Mouse (Mus musculus): ENCODE measurements around the gene Bzw1. TPM values are rescaled to one million over a fixed set of nuclear protein-coding genes. Genes with fewer than 3 reads are reported as not detected.

Gene Bzw1
- total RNA-seq (2014; rRNA removed; ENCODE audit: low replicate concordance): 59.3 and 74.6 TPM in 2 replicates
- 158 and 163 TPM in 2 replicates for polyA plus RNA-seq (2015; fragmentation: Nextera tagmentation; extraction: Ambion mirVana)

DNA sequence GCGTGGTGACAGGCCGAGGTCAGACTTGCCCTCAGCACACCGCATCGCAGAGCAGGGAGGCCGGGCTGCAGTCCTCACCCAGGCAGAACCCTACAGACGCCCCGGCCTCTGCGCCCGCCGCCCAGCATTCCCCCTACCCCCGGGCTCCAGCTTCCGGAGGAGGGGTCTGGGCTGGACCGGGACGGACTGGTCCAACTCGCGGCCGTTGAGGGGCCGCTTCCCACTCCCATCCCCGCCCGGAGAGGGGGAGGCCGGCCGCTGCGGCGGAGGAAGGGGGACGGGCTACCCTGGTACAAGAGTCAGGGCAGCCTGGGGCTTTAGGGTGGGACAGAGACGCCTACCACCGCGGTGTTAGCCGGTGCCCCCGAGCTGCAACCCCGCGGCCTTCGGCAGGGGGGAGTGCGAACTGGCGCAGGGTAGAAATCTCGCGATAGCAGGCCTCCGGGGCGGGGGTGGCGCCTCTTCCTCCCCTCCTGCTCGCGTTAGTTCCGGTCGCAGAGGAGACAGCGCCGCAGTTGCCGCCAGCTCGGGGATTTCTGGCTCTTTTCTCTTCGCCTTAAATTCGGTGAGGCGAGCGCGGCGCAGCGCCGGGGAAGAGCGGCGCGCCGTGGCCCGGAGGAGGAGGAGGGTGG is at the start of gene Bzw1:
Bzw1 (plus strand) TSS at position 247 of the 632 bp plus-strand sequence.
- DNase-seq (ENCODE audit: low spot score): peak; percentile 93
- peak; percentile 97 for ATAC-seq (ENCODE audit: insufficient read depth, low read depth)
- TF ChIP-seq CTCF (IDR thresholded peaks at IDR 0.05; ENCODE audit: low read depth) (no peak), EP300 (IDR thresholded peaks at IDR 0.05; ENCODE audit: low read depth) (peak; percentile 96)

DNA sequence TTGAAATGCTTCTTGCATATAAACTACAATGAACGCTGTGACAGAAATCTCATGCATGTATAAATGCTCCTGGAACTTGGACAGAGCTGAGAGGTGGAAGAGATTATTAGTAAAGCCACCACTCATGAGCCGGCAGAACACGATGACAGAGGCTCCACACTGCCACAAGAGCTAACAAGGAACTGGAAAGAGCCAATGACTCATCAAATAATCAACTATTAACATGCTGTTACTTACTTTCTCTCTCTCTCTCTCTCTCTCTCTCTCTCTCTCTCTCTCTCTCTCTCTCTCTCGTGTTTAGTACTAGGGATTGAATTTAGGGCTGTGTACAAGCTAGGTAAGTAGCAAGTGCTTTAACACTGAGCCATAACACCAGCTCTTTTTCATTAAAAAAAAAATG is 48.8 kb upstream of the Bzw1 start:
- no peak for DNase-seq (ENCODE audit: low spot score)
- ATAC-seq (ENCODE audit: insufficient read depth, low read depth): no peak
- Histone ChIP-seq H3K4me2 (ENCODE audit: low read depth, low read length) (no peak overlapping the region), H3K27me3 (ENCODE audit: control insufficient read depth, insufficient read depth, low read length) (no peaks in the 10 kb centered on the region), H3K27ac (ENCODE audit: low read depth) (no peak overlapping the region), H3K4me1 (ENCODE audit: control insufficient read depth, insufficient read depth) (peaks cover 8% of the 10 kb centered on the region; the same call in 1 of the 2 replicates), H3K36me3 (replicated peaks; ENCODE audit: control insufficient read depth, insufficient read depth, low read length) (no peaks in the 10 kb centered on the region), H3K9me3 (replicated peaks; ENCODE audit: control insufficient read depth, low read length) (no peaks in the 10 kb centered on the region), H3K9ac (replicated peaks; ENCODE audit: low read depth, low read length) (no peak overlapping the region), H3K4me3 (ENCODE audit: low read depth, low read length) (no peak overlapping the region)
- TF ChIP-seq EP300 (IDR thresholded peaks at IDR 0.05; ENCODE audit: low read depth) (no peak), CTCF (IDR thresholded peaks at IDR 0.05; ENCODE audit: low read depth) (no peak)
- WGBS: 45% methylated on average over 4 of the region's 4 CpGs

More for the DNA sequence above, at the start of gene Bzw1:
- Histone ChIP-seq H3K27ac (ENCODE audit: low read depth) (peak within 1 kb of the TSS; percentile 98), H3K9ac (replicated peaks; ENCODE audit: low read depth, low read length) (peak within 1 kb of the TSS; percentile 98), H3K4me3 (ENCODE audit: low read depth, low read length) (peak within 1 kb of the TSS; percentile 98), H3K4me2 (ENCODE audit: low read depth, low read length) (peak within 1 kb of the TSS; percentile 93), H3K9me3 (replicated peaks; ENCODE audit: control insufficient read depth, low read length) (no peaks in the 10 kb centered on the region), H3K4me1 (ENCODE audit: control insufficient read depth, insufficient read depth) (peaks cover 8% of the 10 kb centered on the region), H3K36me3 (replicated peaks; ENCODE audit: control insufficient read depth, insufficient read depth, low read length) (peaks cover 21% of the 10 kb centered on the region), H3K27me3 (ENCODE audit: control insufficient read depth, insufficient read depth, low read length) (no peaks in the 10 kb centered on the region)
- 1% methylated on average over 58 of the region's 61 CpGs for WGBS

DNA sequence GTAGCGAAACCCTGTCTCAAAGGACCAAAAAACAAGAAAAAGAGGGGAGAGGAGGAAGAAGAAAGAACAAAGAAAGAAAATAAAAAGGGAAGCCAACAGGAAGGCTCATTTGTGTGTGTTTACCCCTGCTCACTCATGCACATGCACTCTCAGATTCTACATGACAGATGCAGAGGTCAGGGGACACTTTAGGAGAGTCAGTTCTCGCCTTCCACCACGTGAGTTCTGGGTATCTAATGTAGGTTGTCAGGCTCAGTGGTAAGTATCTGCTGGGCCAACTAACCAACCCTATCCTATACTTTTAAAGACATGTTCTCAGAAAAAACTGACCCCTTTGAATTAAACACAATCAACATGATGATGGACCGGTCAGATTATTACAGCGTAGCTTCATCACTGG is 48.1 kb upstream of the Bzw1 start:
- Histone ChIP-seq H3K4me2 (ENCODE audit: low read depth, low read length) (no peak overlapping the region), H3K27ac (ENCODE audit: low read depth) (no peak overlapping the region), H3K9ac (replicated peaks; ENCODE audit: low read depth, low read length) (no peak overlapping the region), H3K27me3 (ENCODE audit: control insufficient read depth, insufficient read depth, low read length) (no peaks in the 10 kb centered on the region), H3K4me1 (ENCODE audit: control insufficient read depth, insufficient read depth) (peaks cover 8% of the 10 kb centered on the region; the same call in 1 of the 2 replicates), H3K36me3 (replicated peaks; ENCODE audit: control insufficient read depth, insufficient read depth, low read length) (no peaks in the 10 kb centered on the region), H3K4me3 (ENCODE audit: low read depth, low read length) (no peak overlapping the region), H3K9me3 (replicated peaks; ENCODE audit: control insufficient read depth, low read length) (no peaks in the 10 kb centered on the region)
- DNase-seq (ENCODE audit: low spot score) (no peak), ATAC-seq (ENCODE audit: insufficient read depth, low read depth) (no peak)
- WGBS: 86% methylated on average over 5 of the region's 5 CpGs
- TF ChIP-seq EP300 (IDR thresholded peaks at IDR 0.05; ENCODE audit: low read depth) (no peak), CTCF (IDR thresholded peaks at IDR 0.05; ENCODE audit: low read depth) (no peak)

DNA sequence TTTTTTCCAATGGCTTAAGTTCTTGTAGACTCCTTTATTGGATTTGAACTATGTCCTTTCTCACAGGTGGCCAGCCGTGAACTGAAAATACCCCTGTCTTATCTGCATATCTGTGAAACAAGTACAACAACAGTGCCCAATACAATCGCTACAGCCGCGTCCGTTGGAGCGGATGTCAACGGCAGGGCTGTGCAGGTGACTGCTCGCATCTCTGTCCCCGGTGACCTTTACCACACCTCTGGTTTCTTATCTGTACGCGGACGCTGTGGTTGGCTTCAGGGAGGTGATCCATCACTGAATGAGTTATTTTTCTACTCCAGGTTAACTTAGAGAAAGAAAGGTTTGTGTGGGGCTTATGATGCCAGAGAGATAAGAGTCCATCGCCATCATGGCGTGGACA is 46.5 kb upstream of the Bzw1 start:
- no peak for TF ChIP-seq EP300 (IDR thresholded peaks at IDR 0.05; ENCODE audit: low read depth)
- TF ChIP-seq CTCF (IDR thresholded peaks at IDR 0.05; ENCODE audit: low read depth): no peak
- 71% methylated on average over 14 of the region's 14 CpGs for WGBS
- H3K4me2 ChIP-seq (ENCODE audit: low read depth, low read length): no peak overlapping the region
- H3K27ac ChIP-seq (ENCODE audit: low read depth): no peak overlapping the region
- H3K4me1 ChIP-seq (ENCODE audit: control insufficient read depth, insufficient read depth): peaks cover 8% of the 10 kb centered on the region; the same call in 1 of the 2 replicates
- no peak for DNase-seq (ENCODE audit: low spot score)
- no peaks in the 10 kb centered on the region for H3K27me3 ChIP-seq (ENCODE audit: control insufficient read depth, insufficient read depth, low read length)
- no peak for ATAC-seq (ENCODE audit: insufficient read depth, low read depth)
- no peak overlapping the region for H3K4me3 ChIP-seq (ENCODE audit: low read depth, low read length)
- no peaks in the 10 kb centered on the region for H3K36me3 ChIP-seq (replicated peaks; ENCODE audit: control insufficient read depth, insufficient read depth, low read length)
- no peaks in the 10 kb centered on the region for H3K9me3 ChIP-seq (replicated peaks; ENCODE audit: control insufficient read depth, low read length)
- no peak overlapping the region for H3K9ac ChIP-seq (replicated peaks; ENCODE audit: low read depth, low read length)

DNA sequence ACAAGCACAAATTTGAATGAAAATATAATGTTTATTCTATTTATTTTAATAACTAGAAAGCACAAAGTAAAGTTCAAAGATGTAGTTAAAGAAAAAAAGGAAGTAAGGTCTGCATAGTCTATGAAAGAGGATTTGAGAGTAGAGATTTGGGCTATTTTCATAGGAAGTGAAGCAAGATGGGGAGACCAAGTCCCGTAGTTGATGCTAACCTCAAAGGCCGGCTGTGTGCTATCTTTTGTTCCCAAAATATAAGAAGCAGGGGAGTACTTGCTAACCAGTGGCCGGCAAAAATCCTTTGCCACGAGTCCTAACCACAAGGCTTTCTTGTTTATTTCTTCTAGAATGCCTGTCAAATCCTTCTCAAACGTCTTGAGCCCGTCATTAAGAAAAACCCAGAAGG is 44.0 kb upstream of the Bzw1 start:
- no peak for DNase-seq (ENCODE audit: low spot score)
- ATAC-seq (ENCODE audit: insufficient read depth, low read depth): no peak
- 69% methylated on average over 6 of the region's 6 CpGs for WGBS

More for the DNA sequence above, 44.0 kb upstream of the Bzw1 start:
- no peak overlapping the region for H3K4me3 ChIP-seq (ENCODE audit: low read depth, low read length)
- TF ChIP-seq EP300 (IDR thresholded peaks at IDR 0.05; ENCODE audit: low read depth): no peak
- TF ChIP-seq CTCF (IDR thresholded peaks at IDR 0.05; ENCODE audit: low read depth): no peak
- no peaks in the 10 kb centered on the region for H3K4me1 ChIP-seq (ENCODE audit: control insufficient read depth, insufficient read depth)
- no peaks in the 10 kb centered on the region for H3K9me3 ChIP-seq (replicated peaks; ENCODE audit: control insufficient read depth, low read length)
- no peak overlapping the region for H3K9ac ChIP-seq (replicated peaks; ENCODE audit: low read depth, low read length)
- no peak overlapping the region for H3K4me2 ChIP-seq (ENCODE audit: low read depth, low read length)
- no peaks in the 10 kb centered on the region for H3K27me3 ChIP-seq (ENCODE audit: control insufficient read depth, insufficient read depth, low read length)
- H3K27ac ChIP-seq (ENCODE audit: low read depth): no peak overlapping the region
- H3K36me3 ChIP-seq (replicated peaks; ENCODE audit: control insufficient read depth, insufficient read depth, low read length): no peaks in the 10 kb centered on the region

All from heart, postnatal 0 days (tissue).